Mouse (Mus musculus) CH12.LX (cell line): ENCODE results near the gene Cacna1a. TPM values are rescaled to one million over a fixed set of nuclear protein-coding genes. Genes with fewer than 3 reads are reported as not detected.

Experiments
- DNase-seq: peaks from one replicate; pipeline ENCODE4 v3.0.0-alpha.2; 2013; ENCODE audit errors: extremely low read depth
- H3K27ac ChIP-seq: 2 replicates; pipeline ENCODE4 v1.5.1; 2012; ENCODE audit warnings: low read depth, mild to moderate bottlenecking, control low read depth, moderate library complexity; ENCODE audit not compliant: insufficient read depth
- H3K27me3 ChIP-seq: replicated peaks from 2 replicates; pipeline ENCODE3; 2012; ENCODE audit warnings: inconsistent platforms
- H3K36me3 ChIP-seq, 2 experiments: replicated peaks in 1 of 2; 2 replicates each; pipeline versions ENCODE3 to v1.6.1; 2012; ENCODE audit warnings: inconsistent platforms in 1 of 2, low read length in 1 of 2, mild to moderate bottlenecking in 1 of 2, mixed read lengths in 1 of 2, moderate library complexity in 1 of 2; ENCODE audit not compliant: control insufficient read depth in 1 of 2, insufficient read depth in 1 of 2
- H3K4me1 ChIP-seq, 2 experiments: 2 replicates each; pipeline ENCODE4 v1.6.1; 2012; ENCODE audit warnings: inconsistent platforms in 1 of 2, moderate library complexity in 1 of 2; ENCODE audit not compliant: insufficient read depth in 2 of 2, control insufficient read depth in 1 of 2
- H3K4me2 ChIP-seq: 2 replicates; pipeline ENCODE4 v1.6.1; 2012; ENCODE audit warnings: low read depth, mild to moderate bottlenecking, control low read depth; ENCODE audit not compliant: poor library complexity, insufficient read depth, severe bottlenecking
- H3K4me3 ChIP-seq, 3 experiments: fragments of 150-350 bp in 1 of 3; sonication (generic) in 1 of 3; replicated peaks in 1 of 3; 2 replicates each; pipeline versions ENCODE3 to v1.5.1; 2011 to 2012; ENCODE audit warnings: low read depth in 2 of 3, low read length in 2 of 3, mild to moderate bottlenecking in 2 of 3, moderate library complexity in 2 of 3, control low read depth in 1 of 3, improper control_type of control experiment in 1 of 3, inconsistent platforms in 1 of 3, mixed read lengths in 1 of 3; ENCODE audit not compliant: poor library complexity in 1 of 3
- H3K79me2 ChIP-seq: replicated peaks from 2 replicates; pipeline ENCODE4 v1.6.1; 2012; ENCODE audit warnings: mild to moderate bottlenecking, moderate library complexity; ENCODE audit not compliant: control insufficient read depth, poor library complexity, insufficient read depth, severe bottlenecking; ENCODE audit errors: extremely low read depth
- H3K9ac ChIP-seq: 2 replicates; pipeline ENCODE4 v1.6.1; 2012; ENCODE audit warnings: low read depth, mild to moderate bottlenecking, control low read depth, moderate library complexity; ENCODE audit not compliant: insufficient read depth
- H3K9me3 ChIP-seq: replicated peaks from 2 replicates; pipeline ENCODE3; 2012; ENCODE audit warnings: low read length, inconsistent platforms, mixed read lengths
- BHLHE40 ChIP-seq: IDR thresholded peaks from 2 replicates; pipeline ENCODE4 v1.6.1; 2011; ENCODE audit warnings: mild to moderate bottlenecking, low read depth, low read length, improper control_type of control experiment
- CHD1 ChIP-seq: IDR thresholded peaks from 2 replicates; pipeline ENCODE4 v1.6.1; 2012; ENCODE audit warnings: low read depth, low read length, improper control_type of control experiment, inconsistent platforms
- E2F4 ChIP-seq: IDR thresholded peaks from 2 replicates; pipeline ENCODE4 v1.6.1; 2011; ENCODE audit warnings: low read depth, low read length, improper control_type of control experiment; ENCODE audit not compliant: insufficient replicate concordance
- ELF1 ChIP-seq: IDR thresholded peaks from 2 replicates; pipeline ENCODE4 v1.6.1; 2014; ENCODE audit warnings: low read depth, mild to moderate bottlenecking, inconsistent platforms, low read length, improper control_type of control experiment
- EP300 ChIP-seq: IDR thresholded peaks from 2 replicates; pipeline ENCODE4 v1.6.1; 2011; ENCODE audit warnings: low read length, improper control_type of control experiment
- ETS1 ChIP-seq: conservative IDR thresholded peaks from 2 replicates; pipeline ENCODE4 v1.6.1; 2012; ENCODE audit warnings: low read depth, mild to moderate bottlenecking, inconsistent platforms, low read length, improper control_type of control experiment, moderate library complexity
- GABPA ChIP-seq: IDR thresholded peaks from 2 replicates; pipeline ENCODE4 v1.6.1; 2012; ENCODE audit warnings: low read depth, low read length, improper control_type of control experiment, inconsistent platforms; ENCODE audit not compliant: insufficient replicate concordance
- HCFC1 ChIP-seq: IDR thresholded peaks from 2 replicates; pipeline ENCODE4 v1.6.1; 2012; ENCODE audit warnings: low read depth, mild to moderate bottlenecking, inconsistent platforms, low read length, improper control_type of control experiment
- JUND ChIP-seq: conservative IDR thresholded peaks from 2 replicates; pipeline ENCODE4 v1.6.1; 2011; ENCODE audit warnings: low read depth, low read length, improper control_type of control experiment
- KAT2A ChIP-seq: IDR thresholded peaks from 2 replicates; pipeline ENCODE4 v1.6.1; 2012; ENCODE audit warnings: low read length, improper control_type of control experiment, inconsistent platforms; ENCODE audit not compliant: insufficient replicate concordance
- MAFK ChIP-seq: IDR thresholded peaks from 2 replicates; pipeline ENCODE4 v1.6.1; 2011; ENCODE audit warnings: low read length, improper control_type of control experiment; ENCODE audit not compliant: insufficient replicate concordance
- MAX ChIP-seq: IDR thresholded peaks from 2 replicates; pipeline ENCODE4 v1.6.1; 2011; ENCODE audit warnings: low read length, improper control_type of control experiment
- MAZ ChIP-seq: IDR thresholded peaks from 2 replicates; pipeline ENCODE4 v1.6.1; 2012; ENCODE audit warnings: low read depth, mild to moderate bottlenecking, inconsistent platforms, low read length, improper control_type of control experiment, moderate library complexity
- NRF1 ChIP-seq: IDR thresholded peaks from 2 replicates; pipeline ENCODE4 v1.6.1; 2014; ENCODE audit warnings: low read depth, mild to moderate bottlenecking, inconsistent platforms, low read length, improper control_type of control experiment, moderate library complexity
- PAX5 ChIP-seq: IDR thresholded peaks from 2 replicates; pipeline ENCODE4 v1.6.1; 2012; ENCODE audit warnings: low read length, inconsistent platforms, mixed read lengths
- POLR2A ChIP-seq: IDR thresholded peaks from 2 replicates; pipeline ENCODE4 v1.6.1; 2011; ENCODE audit warnings: low read depth, mild to moderate bottlenecking, improper control_type of control experiment, low read length
- POLR2AphosphoS2 ChIP-seq: IDR thresholded peaks from 2 replicates; pipeline ENCODE4 v1.6.1; 2011; ENCODE audit warnings: low read depth, low read length, improper control_type of control experiment
- RAD21 ChIP-seq: IDR thresholded peaks from 2 replicates; pipeline ENCODE4 v1.6.1; 2011; ENCODE audit warnings: low read depth, mild to moderate bottlenecking, low read length, improper control_type of control experiment, moderate library complexity
- TBP ChIP-seq: conservative IDR thresholded peaks from 2 replicates; pipeline ENCODE4 v1.6.1; 2011; ENCODE audit warnings: low read depth, low read length, improper control_type of control experiment
- UBTF ChIP-seq: IDR thresholded peaks from 2 replicates; pipeline ENCODE4 v1.6.1; 2012; ENCODE audit warnings: low read depth, mild to moderate bottlenecking, inconsistent platforms, low read length, improper control_type of control experiment, moderate library complexity
- ZMIZ1 ChIP-seq: IDR thresholded peaks from 2 replicates; pipeline ENCODE4 v1.6.1; 2012; ENCODE audit warnings: low read depth, mild to moderate bottlenecking, inconsistent platforms, low read length, improper control_type of control experiment
- ZNF384 ChIP-seq: IDR thresholded peaks from 2 replicates; pipeline ENCODE4 v1.6.1; 2012; ENCODE audit warnings: low read depth, low read length, improper control_type of control experiment, inconsistent platforms
- dilution Hi-C: fragments of 300-500 bp; cut with MboI; formaldehyde crosslinking; loops from 2 replicates; pipeline ENCODE4 v1.14.3; 2020; ENCODE audit warnings: low sequenced_read_pairs; ENCODE audit not compliant: extremely low pct_unique_long_range_greater_than_20kb, extremely low pct_ligation_motif_present
- in situ Hi-C: fragments of 300-500 bp; cut with MboI; formaldehyde crosslinking; loops from 3 replicates; pipeline ENCODE4 v1.14.3; 2019; ENCODE audit warnings: low sequenced_read_pairs, low pct_ligation_motif_present, low pct_unique_long_range_greater_than_20kb, mixed read lengths
- polyA plus RNA-seq: library from polyadenylated mRNA; unstranded; fragments of >175 nt; gene quantifications from 2 replicates; pipeline ENCODE4 v1.2.1, GENCODE M21; 2012; ENCODE audit warnings: low read depth; ENCODE audit not compliant: insufficient read length
- total RNA-seq, 2 experiments: library from RNA; depleted of rRNA; stranded (reverse); fragments of 300-350 nt in 1 of 2; fragments of >200 nt in 1 of 2; gene quantifications; 2 replicates each; pipeline ENCODE4 v1.2.3; 2012 to 2014

Cacna1a gene
- total and polyA plus RNA-seq, 3 experiments = 2.6 to 9.4 (median 6.9) TPM

DNA sequence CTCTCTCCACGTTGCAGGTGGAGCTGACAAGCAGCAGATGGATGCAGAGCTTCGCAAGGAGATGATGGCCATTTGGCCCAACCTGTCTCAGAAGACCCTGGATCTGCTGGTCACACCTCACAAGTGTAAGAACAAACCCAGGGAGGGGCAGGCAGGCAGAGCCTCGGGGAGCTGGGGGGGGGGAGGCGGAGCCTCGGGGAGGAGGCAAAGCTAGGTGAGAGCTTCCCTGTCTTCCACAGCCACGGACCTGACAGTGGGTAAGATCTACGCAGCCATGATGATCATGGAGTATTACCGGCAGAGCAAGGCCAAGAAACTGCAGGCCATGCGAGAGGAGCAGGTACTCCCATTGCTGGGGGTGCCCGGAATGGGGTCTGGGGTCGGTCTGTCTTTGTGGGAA lies 241.3 kb downstream of the Cacna1a start:
- H3K79me2 ChIP-seq = no peaks in the 10 kb centered on the region
- peaks cover 3% of the 10 kb centered on the region for H3K27me3 ChIP-seq
- H3K4me3 ChIP-seq = no peak overlapping the region
- no peak overlapping the region for H3K9ac ChIP-seq
- peaks cover 4% of the 10 kb centered on the region for H3K9me3 ChIP-seq
- H3K4me2 ChIP-seq = no peak overlapping the region
- in situ Hi-C loops = no loop called here
- dilution Hi-C loops = no loop called here
- H3K36me3 ChIP-seq = peaks cover 0 to 40% of the 10 kb centered on the region in 2 experiments
- DNase-seq = no peak
- TF ChIP-seq RAD21 = no peak
- no peak for TF ChIP-seq UBTF
- TF ChIP-seq POLR2A = no peak
- TF ChIP-seq KAT2A = no peak
- no peak for TF ChIP-seq PAX5
- TF ChIP-seq TBP = no peak
- no peak for TF ChIP-seq CHD1
- peaks cover 2 to 11% of the 10 kb centered on the region in 2 experiments; a peak in 2 of 4 replicates for H3K4me1 ChIP-seq
- H3K27ac ChIP-seq = no peak overlapping the region

DNA sequence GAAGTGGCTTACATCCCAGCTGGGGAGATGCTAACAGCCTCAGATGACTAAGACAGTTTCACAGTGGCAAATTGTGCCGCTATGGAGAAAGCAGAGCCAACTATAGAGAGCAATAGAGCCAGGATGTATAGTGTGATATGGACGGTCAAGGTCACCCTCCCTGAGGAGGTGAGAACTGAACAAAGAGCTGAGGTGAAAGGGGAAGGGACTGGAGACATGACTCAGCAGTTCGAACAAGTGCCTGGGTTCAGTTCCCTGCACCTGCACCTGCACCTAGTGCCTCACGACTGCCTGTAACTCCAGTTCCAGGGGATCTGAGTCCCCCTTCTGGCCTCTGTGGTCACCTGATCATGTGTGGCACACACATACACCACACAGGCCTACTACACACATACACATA lies 241.9 kb downstream of the Cacna1a start:
- Histone ChIP-seq H3K27ac (no peak overlapping the region), H3K36me3 (peaks cover 0 to 45% of the 10 kb centered on the region in 2 experiments), H3K79me2 (no peaks in the 10 kb centered on the region), H3K27me3 (peaks cover 3% of the 10 kb centered on the region), H3K4me1 (peaks cover 2 to 11% of the 10 kb centered on the region in 2 experiments; a peak in 2 of 4 replicates), H3K9ac (no peak overlapping the region), H3K4me2 (no peak overlapping the region), H3K9me3 (peaks cover 4% of the 10 kb centered on the region), H3K4me3 (no peak overlapping the region)
- dilution Hi-C loops = no loop called here
- in situ Hi-C loops = no loop called here
- DNase-seq = no peak
- no peak for TF ChIP-seq BHLHE40
- 0 out of 2 replicates have a peak, but pooled peaks have one; percentile 55 for TF ChIP-seq MAFK
- TF ChIP-seq GABPA = no peak
- no peak for TF ChIP-seq E2F4
- TF ChIP-seq ZNF384 = no peak

DNA sequence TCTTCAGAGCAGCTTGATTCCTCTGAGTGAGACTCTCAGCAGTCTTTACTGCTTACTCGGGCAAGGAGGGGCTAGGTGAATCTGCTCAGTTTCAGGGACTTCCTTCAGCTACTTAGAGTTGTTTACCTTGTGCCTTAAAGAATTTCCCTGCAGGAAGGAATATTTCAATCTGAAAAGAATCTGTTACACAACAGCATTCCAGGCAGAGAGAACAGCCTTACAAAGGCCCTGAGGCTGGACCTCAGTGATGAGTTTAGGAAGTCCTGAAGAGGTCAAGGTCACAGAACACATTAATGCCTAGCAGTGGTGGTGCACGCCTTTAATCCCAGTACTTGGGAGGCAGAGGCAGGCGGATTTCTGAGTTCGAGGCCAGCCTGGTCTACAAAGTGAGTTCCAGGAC lies 243.6 kb downstream of the Cacna1a start:
- Histone ChIP-seq H3K27ac (no peak overlapping the region), H3K4me1 (peaks cover 2 to 11% of the 10 kb centered on the region in 2 experiments; a peak in 2 of 4 replicates), H3K27me3 (peaks cover 1% of the 10 kb centered on the region), H3K4me3 (no peak overlapping the region), H3K9ac (no peak overlapping the region), H3K36me3 (peaks cover 0 to 49% of the 10 kb centered on the region in 2 experiments), H3K79me2 (no peaks in the 10 kb centered on the region), H3K4me2 (no peak overlapping the region), H3K9me3 (peaks cover 4% of the 10 kb centered on the region)
- no peak for DNase-seq
- in situ Hi-C loops (no loop called here), dilution Hi-C loops (no loop called here)
- TF ChIP-seq ZNF384 (no peak), E2F4 (no peak), HCFC1 (no peak), PAX5 (no peak), NRF1 (no peak), KAT2A (no peak), POLR2AphosphoS2 (no peak), GABPA (no peak), EP300 (no peak), MAZ (no peak), MAX (no peak), ELF1 (no peak), JUND (no peak), BHLHE40 (no peak), ETS1 (no peak), RAD21 (no peak), TBP (no peak), ZMIZ1 (no peak)
